Mouse (Mus musculus) lung, postnatal 0 days (tissue): ENCODE results near the gene Hoxd4.

Experiments
- CTCF ChIP-seq: IDR thresholded peaks from 2 replicates; pipeline ENCODE4 v1.5.1; 2016; ENCODE audit warnings: antibody characterized with exemption, mild to moderate bottlenecking
- EP300 ChIP-seq: IDR thresholded peaks from 2 replicates; pipeline ENCODE4 v1.6.1; 2016; ENCODE audit warnings: antibody characterized with exemption, mild to moderate bottlenecking, control low read depth

DNA sequence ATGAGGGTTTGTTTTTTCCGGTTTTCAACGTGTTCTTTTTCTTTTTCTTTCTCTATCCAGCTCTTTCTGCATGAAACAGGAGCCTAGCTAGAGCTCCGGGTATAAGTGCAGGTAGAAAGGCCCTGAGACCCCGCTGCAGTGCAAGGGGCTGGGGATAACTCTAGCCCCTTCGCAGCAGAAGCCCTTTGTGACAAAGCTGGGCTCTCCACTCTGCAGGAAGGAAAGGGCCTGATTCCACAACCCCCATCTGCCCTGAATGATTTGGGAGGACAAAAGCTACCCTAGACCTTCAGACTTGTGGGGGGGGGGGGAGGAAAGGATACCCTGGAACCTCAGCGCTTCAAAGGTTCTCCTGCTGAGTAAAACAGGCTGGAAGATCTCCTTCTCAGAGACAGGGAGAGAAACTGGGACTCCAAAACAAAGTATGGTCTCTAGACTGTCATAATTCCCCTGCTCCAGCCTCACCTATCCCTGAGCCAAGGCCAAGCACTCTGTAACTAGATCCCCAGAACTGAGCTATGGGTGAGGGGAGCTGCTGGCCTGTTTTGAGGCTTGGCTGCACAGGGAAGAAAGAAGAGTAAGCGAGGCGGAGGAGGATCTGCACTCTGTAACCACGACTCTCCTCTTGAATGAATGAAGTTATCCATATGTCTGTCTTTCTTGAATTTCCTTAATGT is 35.2 kb upstream of the Hoxd4 start:
- TF ChIP-seq CTCF = no peak
- no peak for TF ChIP-seq EP300
